Mouse (Mus musculus) heart, postnatal 0 days (tissue): ENCODE measurements around the gene Elf2.

Experiments
- CTCF ChIP-seq: IDR thresholded peaks from 2 replicates; pipeline ENCODE4 v1.5.1; 2016; ENCODE audit warnings: antibody characterized with exemption, control low read depth, low read depth
- EP300 ChIP-seq: IDR thresholded peaks from 2 replicates; pipeline ENCODE4 v1.6.1; 2016; ENCODE audit warnings: antibody characterized with exemption, low read depth

DNA sequence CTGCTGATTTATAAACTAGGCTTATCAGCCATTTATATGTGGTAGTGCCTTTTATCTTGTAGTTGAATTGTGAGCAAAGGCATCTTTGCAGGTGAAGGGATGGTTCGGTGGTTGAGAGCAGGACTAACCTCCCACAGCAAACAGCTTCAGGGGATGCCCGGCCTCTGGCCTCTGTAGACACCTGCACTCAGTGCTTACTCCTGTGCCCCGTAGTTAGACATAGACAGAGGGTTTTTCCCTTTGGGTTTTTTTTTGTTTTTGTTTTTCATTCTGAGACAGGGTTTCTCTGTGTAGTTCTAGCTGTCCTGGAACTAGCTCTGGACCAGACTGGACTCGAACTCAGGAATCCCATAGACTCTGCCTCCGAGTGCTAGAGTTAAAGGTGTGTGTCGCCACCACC lies 91.9 kb downstream of the Elf2 start:
- no peak for TF ChIP-seq EP300
- no peak for TF ChIP-seq CTCF
